Mouse (Mus musculus) forebrain, embryonic 11.5 days (tissue): ENCODE results near the gene Tspyl3. TPM values are rescaled to one million over a fixed set of nuclear protein-coding genes. Genes with fewer than 3 reads are reported as not detected.

Experiments used
- ATAC-seq: fragments of 200-750 bp; cut with Nextera tagmentation; replicated peaks from 2 replicates; pipeline ENCODE4 v1.8.0; 2017; ENCODE audit warnings: moderate TSS enrichment; ENCODE audit not compliant: low FRiP score
- DNase-seq: peaks from one replicate; pipeline ENCODE4 v3.0.0-alpha.2; 2017; ENCODE audit warnings: low spot score
- H3K27ac ChIP-seq: fragments of 300-500 bp; sonication (generic); 2 replicates; pipeline ENCODE4 v1.5.1; 2014; ENCODE audit warnings: low read depth, low read length
- H3K27me3 ChIP-seq: fragments of 300-500 bp; sonication (generic); 2 replicates; pipeline ENCODE4 v1.6.1; 2014; ENCODE audit warnings: mild to moderate bottlenecking, low read length, mixed read lengths; ENCODE audit not compliant: control insufficient read depth, insufficient read depth
- H3K36me3 ChIP-seq: fragments of 300-500 bp; sonication (generic); 2 replicates; pipeline ENCODE4 v1.6.1; 2014; ENCODE audit warnings: mild to moderate bottlenecking, low read length, moderate library complexity, mixed read lengths; ENCODE audit not compliant: control insufficient read depth, insufficient read depth
- H3K4me1 ChIP-seq: fragments of 300-500 bp; sonication (generic); replicated peaks from 2 replicates; pipeline ENCODE4 v1.6.1; 2014; ENCODE audit warnings: low read length, mixed read lengths; ENCODE audit not compliant: control insufficient read depth, insufficient read depth
- H3K4me2 ChIP-seq: fragments of 300-500 bp; sonication (generic); 2 replicates; pipeline ENCODE4 v1.6.1; 2014; ENCODE audit warnings: low read depth, mild to moderate bottlenecking, low read length, moderate library complexity, mixed read lengths; ENCODE audit not compliant: severe bottlenecking
- H3K4me3 ChIP-seq: fragments of 300-500 bp; sonication (generic); 2 replicates; pipeline ENCODE4 v1.5.1; 2014; ENCODE audit warnings: low read depth, low read length
- H3K9ac ChIP-seq: fragments of 300-500 bp; sonication (generic); 2 replicates; pipeline ENCODE4 v1.6.1; 2014; ENCODE audit warnings: low read length
- H3K9me3 ChIP-seq: fragments of 300-500 bp; sonication (generic); 2 replicates; pipeline ENCODE4 v1.6.1; 2016; ENCODE audit warnings: low read length, mixed read lengths; ENCODE audit not compliant: control insufficient read depth
- WGBS: fragments of 180-500 bp; shearing (Covaris S2); extraction: QIAGEN DNeasy Blood & Tissue Kit; methylation state at CpG from one replicate; pipeline ENCODE4 v1.1.7; 2014; 5-methylcytosine and 5-hydroxymethylcytosine counted together
- polyA plus RNA-seq: library from polyadenylated mRNA; unstranded; fragments of >200 nt; fragmentation: Nextera tagmentation; extraction: Ambion mirVana; gene quantifications from 2 replicates; pipeline ENCODE4 v1.2.1, GENCODE M21; 2014

Tspyl3 gene
- polyA plus RNA-seq, 1 experiment from 2014 or later: 4.8 TPM

- Histone ChIP-seq H3K36me3 (peaks cover 5% of the 10 kb centered on the region), H3K27me3 (no peaks in the 10 kb centered on the region)
- 89% methylated on average over 12 of the region's 12 CpGs for WGBS
Observed at GRCm38 (mm10) chr2:153259030-153259863, 34.0 kb upstream of the Tspyl3 start.

GRCm38 (mm10) chr2:153256604-153257003 is 31.4 kb upstream of the Tspyl3 start:
- H3K27ac ChIP-seq: no peak overlapping the region
- no peak overlapping the region for H3K9ac ChIP-seq
- no peaks in the 10 kb centered on the region for H3K27me3 ChIP-seq
- 92% methylated on average over 2 of the region's 2 CpGs for WGBS
- DNase-seq: no peak
- H3K4me2 ChIP-seq: no peak overlapping the region
- H3K4me3 ChIP-seq: no peak overlapping the region
- peaks cover 5% of the 10 kb centered on the region for H3K36me3 ChIP-seq
- no peaks in the 10 kb centered on the region for H3K9me3 ChIP-seq
- ATAC-seq: no peak
- H3K4me1 ChIP-seq: no peaks in the 10 kb centered on the region

More at GRCm38 (mm10) chr2:153259030-153259863, 34.0 kb upstream of the Tspyl3 start:
- H3K4me3 ChIP-seq: no peak overlapping the region
- no peak overlapping the region for H3K27ac ChIP-seq
- H3K4me2 ChIP-seq: no peak overlapping the region
- H3K9me3 ChIP-seq: no peaks in the 10 kb centered on the region
- ATAC-seq (no peak), DNase-seq (no peak)
- no peaks in the 10 kb centered on the region for H3K4me1 ChIP-seq
- no peak overlapping the region for H3K9ac ChIP-seq

GRCm38 (mm10) chr2:153249751-153250150 is 24.5 kb upstream of the Tspyl3 start:
- H3K9me3 ChIP-seq: no peaks in the 10 kb centered on the region
- H3K27me3 ChIP-seq: no peaks in the 10 kb centered on the region
- H3K36me3 ChIP-seq: no peaks in the 10 kb centered on the region; the same call in 1 of the 2 replicates
- no peak for ATAC-seq
- H3K4me2 ChIP-seq: no peak overlapping the region
- no peaks in the 10 kb centered on the region for H3K4me1 ChIP-seq
- H3K4me3 ChIP-seq: no peak overlapping the region
- no peak overlapping the region for H3K9ac ChIP-seq
- WGBS: 99% methylated on average over 5 of the region's 5 CpGs
- no peak overlapping the region for H3K27ac ChIP-seq
- DNase-seq: no peak

- DNase-seq: peak; percentile 29
- Histone ChIP-seq H3K4me1 (peaks cover 6% of the 10 kb centered on the region; the same call in 1 of the 2 replicates), H3K27me3 (no peaks in the 10 kb centered on the region), H3K9ac (peak overlapping the region; percentile 99), H3K4me2 (peak overlapping the region; percentile 87), H3K4me3 (peak overlapping the region; percentile 99), H3K27ac (no peak overlapping the region), H3K9me3 (no peaks in the 10 kb centered on the region), H3K36me3 (no peaks in the 10 kb centered on the region)
- 67% methylated on average over 6 of the region's 6 CpGs for WGBS
- ATAC-seq: no peak
Observed at GRCm38 (mm10) chr2:153242156-153242555, 16.9 kb upstream of the Tspyl3 start.

- H3K36me3 ChIP-seq: no peaks in the 10 kb centered on the region
- WGBS: under 1% methylated on average over 56 of the region's 72 CpGs
- peak within 1 kb of the TSS; percentile 99 for H3K9ac ChIP-seq
- DNase-seq: peak; percentile 94
- no peaks in the 10 kb centered on the region for H3K27me3 ChIP-seq
- H3K4me3 ChIP-seq: peak within 1 kb of the TSS; percentile 99
- peak within 1 kb of the TSS; percentile 87 for H3K4me2 ChIP-seq
- peaks cover 6% of the 10 kb centered on the region; the same call in 1 of the 2 replicates for H3K4me1 ChIP-seq
- no peaks in the 10 kb centered on the region for H3K9me3 ChIP-seq
- H3K27ac ChIP-seq: peak within 1 kb of the TSS; percentile 81
- ATAC-seq: peak; percentile 97
Observed at GRCm38 (mm10) chr2:153241250-153242014, 16.2 kb upstream of the Tspyl3 start, which contains the start of the genes Plagl2 and Pofut1. TSS of gene Plagl2 (minus strand) at chr2:153241426. TSS of gene Pofut1 (plus strand) at chr2:153241533.

- H3K4me3 ChIP-seq: peak overlapping the region; percentile 99
- under 1% methylated on average over 33 of the region's 33 CpGs for WGBS
- ATAC-seq: peak; percentile 78
- H3K4me2 ChIP-seq: peak overlapping the region; percentile 87
- no peaks in the 10 kb centered on the region for H3K27me3 ChIP-seq
- H3K9me3 ChIP-seq: no peaks in the 10 kb centered on the region
- H3K27ac ChIP-seq: peak overlapping the region; percentile 81
- H3K36me3 ChIP-seq: no peaks in the 10 kb centered on the region; the same call in 1 of the 2 replicates
- no peak for DNase-seq
- H3K9ac ChIP-seq: peak overlapping the region; percentile 99
- peaks cover 6% of the 10 kb centered on the region; the same call in 1 of the 2 replicates for H3K4me1 ChIP-seq
Observed at GRCm38 (mm10) chr2:153240701-153241235, 15.5 kb upstream of the Tspyl3 start.

GRCm38 (mm10) chr2:153239860-153240480 is 14.7 kb upstream of the Tspyl3 start:
- ATAC-seq (no peak), DNase-seq (peak; percentile 65)
- Histone ChIP-seq H3K27me3 (no peaks in the 10 kb centered on the region), H3K4me3 (peak overlapping the region; percentile 99), H3K4me2 (peak overlapping the region; percentile 87), H3K27ac (peak overlapping the region; percentile 81; the same call in 1 of the 2 replicates), H3K9me3 (no peaks in the 10 kb centered on the region), H3K4me1 (peaks cover 6% of the 10 kb centered on the region; the same call in 1 of the 2 replicates), H3K9ac (peak overlapping the region; percentile 99), H3K36me3 (no peaks in the 10 kb centered on the region; the same call in 1 of the 2 replicates)
- WGBS: 1% methylated on average over 21 of the region's 22 CpGs
